Mouse (Mus musculus) limb, embryonic 10.5 days (tissue): ENCODE measurements around the gene Bsn. TPM values are rescaled to one million over a fixed set of nuclear protein-coding genes. Genes with fewer than 3 reads are reported as not detected.
A peak's percentile ranks its signal among the peaks of the same experiment; 100 is the strongest.

Experiments used
- DNase-seq: peaks from one replicate; pipeline ENCODE4 v3.0.0-alpha.2; 2017; ENCODE audit warnings: low spot score
- H3K27ac ChIP-seq: fragments of 300-500 bp; sonication (generic); 2 replicates; pipeline ENCODE4 v1.5.1; 2016; ENCODE audit warnings: mild to moderate bottlenecking
- H3K27me3 ChIP-seq: fragments of 300-500 bp; sonication (generic); 2 replicates; pipeline ENCODE4 v1.6.1; 2016; ENCODE audit warnings: low read depth, mild to moderate bottlenecking; ENCODE audit not compliant: poor library complexity, severe bottlenecking
- H3K36me3 ChIP-seq: fragments of 300-500 bp; sonication (generic); 2 replicates; pipeline ENCODE4 v1.6.1; 2016; ENCODE audit warnings: mild to moderate bottlenecking, moderate library complexity
- H3K4me1 ChIP-seq: fragments of 300-500 bp; sonication (generic); 2 replicates; pipeline ENCODE4 v1.6.1; 2016
- H3K4me3 ChIP-seq: fragments of 300-500 bp; sonication (generic); 2 replicates; pipeline ENCODE4 v1.5.1; 2016; ENCODE audit warnings: mild to moderate bottlenecking, moderate library complexity
- H3K9me3 ChIP-seq: fragments of 300-500 bp; sonication (generic); replicated peaks from 2 replicates; pipeline ENCODE4 v1.6.1; 2016; ENCODE audit warnings: mild to moderate bottlenecking
- WGBS: fragments of 180-500 bp; shearing (Covaris S2); methylation state at CpG from one replicate; pipeline ENCODE4 v1.1.7; 2016; 5-methylcytosine and 5-hydroxymethylcytosine counted together
- polyA plus RNA-seq: library from polyadenylated mRNA; unstranded; fragments of >200 nt; fragmentation: Nextera tagmentation; extraction: Ambion mirVana; gene quantifications from 2 replicates; pipeline ENCODE4 v1.2.1, GENCODE M21; 2016

Bsn gene
- 1.7 TPM in 2 replicates for polyA plus RNA-seq

DNA sequence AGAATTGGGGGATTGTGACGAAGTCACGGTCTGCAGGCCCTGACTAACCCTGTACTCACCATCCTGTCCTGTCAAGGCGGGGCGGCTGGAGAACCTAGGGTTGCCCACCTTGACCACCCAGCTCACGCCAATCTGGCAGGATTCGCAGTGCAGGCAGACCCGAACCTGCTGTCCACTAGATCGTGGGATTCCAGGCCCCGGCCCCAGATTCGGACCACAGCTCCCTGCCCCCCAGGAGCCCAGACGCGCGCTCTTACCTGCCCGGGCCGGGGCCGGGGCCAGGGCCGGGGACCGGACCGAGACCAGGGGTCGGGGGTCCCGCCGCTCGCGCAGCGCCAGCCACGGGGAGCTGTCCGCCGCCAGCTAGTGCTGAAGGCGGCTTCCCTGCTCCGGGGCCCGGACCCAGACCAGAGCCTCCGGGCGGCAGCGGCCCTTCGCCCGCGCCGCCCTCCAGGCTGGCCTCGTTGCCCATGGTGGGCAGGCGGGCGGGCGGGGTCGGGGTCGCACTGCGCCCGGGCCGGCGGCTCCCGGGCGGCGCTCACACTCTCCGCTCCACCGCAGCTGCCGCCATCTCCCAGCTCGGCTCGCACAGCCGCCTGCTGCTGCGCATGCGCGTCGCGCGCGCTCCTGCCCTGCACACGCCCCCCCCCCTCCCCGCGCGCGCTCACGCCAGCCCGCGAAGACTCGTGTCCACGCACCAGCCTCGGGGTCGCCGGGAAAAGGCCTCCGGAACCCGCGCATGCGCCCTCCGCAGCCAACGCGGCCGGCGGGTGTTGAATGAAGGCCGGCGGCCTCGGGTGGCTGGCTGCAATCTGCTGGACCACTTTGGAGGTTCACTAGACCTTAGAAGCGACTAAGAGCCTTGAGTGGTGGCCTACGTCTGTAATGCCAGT, at the start of gene Bsn:
Gene Bsn, minus strand, starts transcription at position 598 of the 893 bp plus-strand sequence.
- Histone ChIP-seq H3K27ac (0 out of 2 replicates have a peak within 1 kb of the TSS, but pooled peaks have one; percentile 37), H3K9me3 (no peaks in the 10 kb centered on the region), H3K4me3 (peak within 1 kb of the TSS; percentile 68), H3K27me3 (peaks cover 46% of the 10 kb centered on the region), H3K36me3 (no peaks in the 10 kb centered on the region), H3K4me1 (peaks cover 12% of the 10 kb centered on the region)
- WGBS, result 2% methylated on average over 75 of the region's 91 CpGs
- peak; percentile 86 for DNase-seq

GRCm38 (mm10) chr9:108239951-108240350, 49.8 kb upstream of the Bsn start:
- H3K4me1 ChIP-seq, result peaks cover 13% of the 10 kb centered on the region
- H3K36me3 ChIP-seq, result peaks cover 9% of the 10 kb centered on the region; the same call in 1 of the 2 replicates
- no peaks in the 10 kb centered on the region for H3K9me3 ChIP-seq
- 78% methylated on average over 5 of the region's 5 CpGs for WGBS
- H3K4me3 ChIP-seq, result no peak overlapping the region
- no peaks in the 10 kb centered on the region for H3K27me3 ChIP-seq
- no peak overlapping the region for H3K27ac ChIP-seq
- DNase-seq, result no peak

DNA sequence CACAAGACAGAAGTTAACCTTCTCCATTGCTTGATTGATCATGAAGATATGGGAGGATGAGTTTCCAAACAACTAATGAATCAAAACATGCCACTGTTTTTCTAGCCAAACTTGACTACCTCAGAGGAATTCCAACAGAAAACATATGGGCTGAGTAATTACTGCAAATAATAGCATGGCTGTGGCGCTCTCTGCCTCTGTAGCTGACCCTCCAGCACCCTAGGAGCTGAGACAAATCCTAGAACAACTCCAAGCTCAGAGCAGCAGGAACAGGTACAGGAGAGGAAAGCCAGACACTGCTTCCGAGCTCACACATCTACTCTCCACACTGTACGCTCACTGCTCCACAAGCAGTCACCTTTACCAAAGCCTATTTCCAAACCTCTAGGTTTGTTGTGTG, 48.6 kb upstream of the Bsn start:
- 69% methylated on average over 3 of the region's 3 CpGs for WGBS
- H3K27me3 ChIP-seq, result no peaks in the 10 kb centered on the region
- no peak for DNase-seq
- H3K4me1 ChIP-seq, result peaks cover 13% of the 10 kb centered on the region
- H3K4me3 ChIP-seq, result no peak overlapping the region
- no peak overlapping the region for H3K27ac ChIP-seq
- H3K36me3 ChIP-seq, result peaks cover 9% of the 10 kb centered on the region; the same call in 1 of the 2 replicates
- no peaks in the 10 kb centered on the region for H3K9me3 ChIP-seq

GRCm38 (mm10) chr9:108238402-108238801, 48.2 kb upstream of the Bsn start:
- Histone ChIP-seq H3K9me3 (no peaks in the 10 kb centered on the region), H3K36me3 (peaks cover 9% of the 10 kb centered on the region; the same call in 1 of the 2 replicates), H3K4me3 (no peak overlapping the region), H3K27ac (no peak overlapping the region), H3K27me3 (no peaks in the 10 kb centered on the region), H3K4me1 (peaks cover 13% of the 10 kb centered on the region)
- 92% methylated on average over 2 of the region's 2 CpGs for WGBS
- DNase-seq, result no peak

- peaks cover 8% of the 10 kb centered on the region for H3K4me1 ChIP-seq
- WGBS, result 88% methylated on average over 2 of the region's 2 CpGs
- no peak overlapping the region for H3K4me3 ChIP-seq
- 0 out of 2 replicates have a peak, but pooled peaks cover 6% of the 10 kb centered on the region for H3K36me3 ChIP-seq
- H3K9me3 ChIP-seq, result no peaks in the 10 kb centered on the region
- no peaks in the 10 kb centered on the region for H3K27me3 ChIP-seq
- no peak overlapping the region for H3K27ac ChIP-seq
- no peak for DNase-seq
Measured at GRCm38 (mm10) chr9:108234682-108235081, 44.5 kb upstream of the Bsn start.

DNA sequence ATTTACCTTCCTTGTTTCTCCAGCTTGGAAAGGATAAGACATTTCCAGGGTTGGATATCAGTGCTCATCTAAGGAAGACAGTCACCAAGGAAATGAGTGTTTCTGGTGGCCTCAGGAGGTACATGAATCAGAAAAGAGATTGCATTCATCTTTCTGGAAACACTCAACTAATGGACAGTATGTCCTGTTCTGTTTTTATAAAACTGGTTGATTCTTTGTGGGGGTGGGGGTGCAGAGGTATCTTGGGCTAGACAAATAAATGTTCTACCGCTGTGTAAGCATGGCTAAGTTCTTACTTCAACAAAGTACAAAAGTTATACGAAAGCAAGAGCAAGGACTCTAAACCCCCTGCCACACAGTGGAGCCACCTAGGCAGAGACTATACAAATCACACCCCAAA, 42.7 kb upstream of the Bsn start:
- Histone ChIP-seq H3K4me3 (no peak overlapping the region), H3K4me1 (peaks cover 2% of the 10 kb centered on the region; the same call in 1 of the 2 replicates), H3K27me3 (no peaks in the 10 kb centered on the region), H3K9me3 (no peaks in the 10 kb centered on the region), H3K27ac (no peak overlapping the region), H3K36me3 (0 out of 2 replicates have a peak, but pooled peaks cover 6% of the 10 kb centered on the region)
- DNase-seq, result no peak
- WGBS, result 92% methylated on average over 2 of the region's 2 CpGs

- Histone ChIP-seq H3K27me3 (no peaks in the 10 kb centered on the region), H3K4me3 (no peak overlapping the region), H3K9me3 (no peaks in the 10 kb centered on the region), H3K36me3 (no peaks in the 10 kb centered on the region), H3K27ac (no peak overlapping the region), H3K4me1 (no peaks in the 10 kb centered on the region)
- 39% methylated on average over 2 of the region's 2 CpGs for WGBS
- DNase-seq, result no peak
Measured at GRCm38 (mm10) chr9:108227911-108228649, 37.9 kb upstream of the Bsn start.

GRCm38 (mm10) chr9:108225166-108225565, 35.0 kb upstream of the Bsn start:
- no peak for DNase-seq
- no peaks in the 10 kb centered on the region for H3K4me1 ChIP-seq
- H3K4me3 ChIP-seq, result no peak overlapping the region
- WGBS, result 71% methylated on average over 2 of the region's 2 CpGs
- H3K9me3 ChIP-seq, result no peaks in the 10 kb centered on the region
- no peaks in the 10 kb centered on the region for H3K36me3 ChIP-seq
- H3K27ac ChIP-seq, result no peak overlapping the region
- H3K27me3 ChIP-seq, result no peaks in the 10 kb centered on the region

DNA sequence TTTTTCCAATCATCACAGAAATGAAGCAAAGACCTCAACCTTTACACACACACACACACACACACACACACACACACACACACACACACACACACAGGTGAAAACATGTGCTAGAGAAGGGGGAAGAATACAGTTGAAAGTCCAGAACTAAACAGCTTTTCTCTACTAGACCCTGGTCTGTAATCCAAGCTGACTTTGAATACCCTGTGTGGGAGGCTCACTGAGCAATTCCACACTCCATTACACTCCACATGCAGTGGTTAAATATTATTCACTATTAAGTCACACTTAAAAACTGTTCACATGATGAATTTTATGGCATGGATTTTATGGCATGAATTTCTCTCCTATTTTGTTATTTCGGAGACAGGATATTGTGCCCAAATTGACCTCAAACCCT, 33.4 kb upstream of the Bsn start:
- Histone ChIP-seq H3K36me3 (no peaks in the 10 kb centered on the region), H3K4me1 (no peaks in the 10 kb centered on the region), H3K27ac (no peak overlapping the region), H3K27me3 (no peaks in the 10 kb centered on the region), H3K4me3 (no peak overlapping the region), H3K9me3 (no peaks in the 10 kb centered on the region)
- WGBS, result 91% methylated on average over 1 of the region's 1 CpGs
- DNase-seq, result no peak

GRCm38 (mm10) chr9:108221566-108221965, 31.4 kb upstream of the Bsn start:
- Histone ChIP-seq H3K9me3 (no peaks in the 10 kb centered on the region), H3K36me3 (peaks cover 16% of the 10 kb centered on the region), H3K4me1 (0 out of 2 replicates have a peak, but pooled peaks cover 4% of the 10 kb centered on the region), H3K27ac (no peak overlapping the region), H3K4me3 (no peak overlapping the region), H3K27me3 (no peaks in the 10 kb centered on the region)
- 83% methylated on average over 3 of the region's 3 CpGs for WGBS
- no peak for DNase-seq

- Histone ChIP-seq H3K27me3 (no peaks in the 10 kb centered on the region), H3K4me3 (no peak overlapping the region), H3K4me1 (0 out of 2 replicates have a peak, but pooled peaks cover 4% of the 10 kb centered on the region), H3K9me3 (no peaks in the 10 kb centered on the region), H3K36me3 (peaks cover 24% of the 10 kb centered on the region), H3K27ac (no peak overlapping the region)
- WGBS, result 91% methylated on average over 1 of the region's 1 CpGs
- DNase-seq, result no peak
Measured at GRCm38 (mm10) chr9:108220380-108220774, 30.2 kb upstream of the Bsn start.

DNA sequence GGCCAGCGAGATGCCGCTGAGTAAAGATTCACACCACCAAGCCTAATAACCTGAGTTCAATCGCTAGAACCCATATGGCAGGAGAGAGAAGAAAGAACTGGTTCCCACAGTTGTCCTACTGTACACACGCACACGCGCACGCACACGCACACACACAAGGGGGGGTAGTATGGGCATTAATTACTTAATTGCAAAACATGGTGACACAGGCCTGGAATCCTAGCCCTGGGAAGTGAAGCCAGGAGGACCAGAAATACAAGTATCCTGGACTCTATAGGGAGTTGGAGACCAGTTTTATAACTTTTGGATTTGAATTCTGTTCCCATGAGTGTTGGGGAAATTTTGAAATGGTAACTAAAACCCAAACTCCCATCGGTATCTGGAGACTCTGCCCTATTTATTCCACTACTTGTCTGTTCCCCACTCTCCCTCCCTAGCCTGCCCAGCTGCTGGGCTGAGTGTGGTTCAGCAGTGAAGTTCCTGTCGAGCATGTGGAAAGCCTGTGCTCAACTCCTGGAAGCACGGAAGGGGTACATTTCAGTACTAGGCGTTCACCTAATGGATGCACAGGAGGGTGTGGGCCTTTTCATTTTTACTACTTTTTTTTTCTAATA, 29.7 kb upstream of the Bsn start:
- Histone ChIP-seq H3K27me3 (no peaks in the 10 kb centered on the region), H3K9me3 (no peaks in the 10 kb centered on the region), H3K36me3 (peaks cover 24% of the 10 kb centered on the region), H3K4me1 (0 out of 2 replicates have a peak, but pooled peaks cover 4% of the 10 kb centered on the region), H3K27ac (no peak overlapping the region), H3K4me3 (no peak overlapping the region)
- WGBS, result 87% methylated on average over 12 of the region's 12 CpGs
- DNase-seq, result no peak
